Mouse (Mus musculus) forebrain, embryonic 10.5 days (tissue): Measurements from ENCODE around the gene Slf2. TPM values are rescaled to one million over a fixed set of nuclear protein-coding genes. Genes with fewer than 3 reads are reported as not detected.

Experiments
- DNase-seq: peaks from one replicate; pipeline ENCODE4 v3.0.0-alpha.2; 2017; ENCODE audit warnings: low spot score; ENCODE audit errors: extremely low spot score
- H3K27ac ChIP-seq: fragments of 300-500 bp; sonication (generic); 2 replicates; pipeline ENCODE4 v1.5.1; 2016; ENCODE audit warnings: mild to moderate bottlenecking
- H3K27me3 ChIP-seq: fragments of 300-500 bp; sonication (generic); 2 replicates; pipeline ENCODE4 v1.6.1; 2016; ENCODE audit warnings: mild to moderate bottlenecking; ENCODE audit not compliant: poor library complexity, severe bottlenecking
- H3K36me3 ChIP-seq: fragments of 300-500 bp; sonication (generic); replicated peaks from 2 replicates; pipeline ENCODE4 v1.6.1; 2016; ENCODE audit warnings: mild to moderate bottlenecking, moderate library complexity
- H3K4me1 ChIP-seq: fragments of 300-500 bp; sonication (generic); 2 replicates; pipeline ENCODE4 v1.6.1; 2016
- H3K4me3 ChIP-seq: fragments of 300-500 bp; sonication (generic); 2 replicates; pipeline ENCODE4 v1.5.1; 2016; ENCODE audit warnings: mild to moderate bottlenecking, moderate library complexity
- H3K9me3 ChIP-seq: fragments of 300-500 bp; sonication (generic); 2 replicates; pipeline ENCODE4 v1.6.1; 2016; ENCODE audit warnings: mild to moderate bottlenecking, moderate library complexity
- WGBS: fragments of 180-500 bp; shearing (Covaris S2); methylation state at CpG from one replicate; pipeline ENCODE4 v1.1.7; 2016; 5-methylcytosine and 5-hydroxymethylcytosine counted together
- polyA plus RNA-seq: library from polyadenylated mRNA; unstranded; fragments of >200 nt; fragmentation: Nextera tagmentation; extraction: Ambion mirVana; gene quantifications from 2 replicates; pipeline ENCODE4 v1.2.1, GENCODE M21; 2016

Gene Slf2
- polyA plus RNA-seq, 1 experiment from 2014 or later = 53.9 TPM

DNA sequence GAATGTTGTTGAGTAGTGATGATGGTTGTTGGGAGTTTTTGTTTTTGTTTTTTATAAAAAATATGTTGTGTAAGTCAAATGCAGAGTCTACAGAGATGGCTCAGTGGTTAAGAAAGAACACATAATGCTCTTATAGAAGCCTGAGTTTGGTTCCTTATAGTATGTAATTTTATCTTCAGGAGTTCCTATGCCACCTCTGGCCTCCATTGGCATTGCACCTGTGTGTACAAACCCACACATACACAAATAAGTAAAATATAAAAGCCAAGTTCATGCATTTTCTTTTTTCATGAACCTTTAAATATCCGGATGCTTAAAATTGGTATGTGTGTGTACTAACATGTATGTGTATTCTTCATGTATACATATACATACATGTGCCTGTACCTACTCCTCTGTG lies 35.0 kb downstream of the Slf2 start:
- no peaks in the 10 kb centered on the region for H3K4me1 ChIP-seq
- H3K4me3 ChIP-seq = no peak overlapping the region
- H3K27me3 ChIP-seq = no peaks in the 10 kb centered on the region
- WGBS = 95% methylated on average over 1 of the region's 1 CpGs
- H3K36me3 ChIP-seq = peaks cover 97% of the 10 kb centered on the region
- H3K9me3 ChIP-seq = no peaks in the 10 kb centered on the region
- no peak for DNase-seq
- H3K27ac ChIP-seq = no peak overlapping the region

DNA sequence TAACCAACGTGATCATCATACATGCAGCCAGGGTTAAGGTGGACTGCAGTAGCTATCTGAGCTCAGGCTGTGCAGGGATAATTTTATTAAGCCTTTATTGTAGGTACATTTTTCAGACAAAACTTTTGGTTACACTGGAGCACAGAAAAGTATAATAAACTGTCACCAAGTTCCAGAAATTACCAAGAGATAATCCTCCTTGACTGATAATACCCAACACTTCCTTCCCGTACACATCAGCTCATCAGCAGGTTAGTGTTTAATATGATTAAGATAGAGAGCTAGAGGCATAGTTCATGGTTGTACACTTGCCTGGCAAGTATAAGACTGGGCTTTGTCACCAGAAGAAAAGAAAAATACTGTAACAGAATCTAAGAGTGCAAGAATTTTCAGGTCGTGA lies 37.4 kb downstream of the Slf2 start:
- H3K4me3 ChIP-seq = no peak overlapping the region
- H3K27ac ChIP-seq = no peak overlapping the region
- 94% methylated on average over 3 of the region's 3 CpGs for WGBS
- no peak for DNase-seq
- H3K4me1 ChIP-seq = no peaks in the 10 kb centered on the region
- H3K36me3 ChIP-seq = peaks cover 97% of the 10 kb centered on the region
- no peaks in the 10 kb centered on the region for H3K27me3 ChIP-seq
- H3K9me3 ChIP-seq = no peaks in the 10 kb centered on the region

DNA sequence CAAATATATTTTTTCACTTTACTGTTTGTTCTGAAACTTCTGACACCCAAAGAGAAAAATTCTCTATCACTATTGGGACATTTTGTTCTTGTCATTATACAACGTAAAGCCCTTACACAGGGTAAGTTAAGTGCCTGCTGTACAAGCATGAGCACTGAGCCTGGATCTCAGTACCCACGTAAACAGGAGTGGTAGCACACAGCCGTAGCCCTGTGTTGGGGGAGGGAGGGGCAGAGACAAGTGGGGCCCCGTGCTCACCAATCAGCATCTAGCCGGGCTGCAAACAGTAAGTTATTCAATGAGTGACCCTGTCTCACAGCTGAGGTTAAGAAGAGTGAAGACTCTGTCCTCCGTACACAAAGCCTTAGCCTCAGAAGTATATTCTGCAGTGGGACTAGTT lies 45.7 kb downstream of the Slf2 start:
- DNase-seq = no peak
- Histone ChIP-seq H3K27me3 (no peaks in the 10 kb centered on the region), H3K9me3 (no peaks in the 10 kb centered on the region), H3K4me3 (no peak overlapping the region), H3K4me1 (no peaks in the 10 kb centered on the region), H3K36me3 (peaks cover 100% of the 10 kb centered on the region), H3K27ac (no peak overlapping the region)
- 84% methylated on average over 6 of the region's 6 CpGs for WGBS

DNA sequence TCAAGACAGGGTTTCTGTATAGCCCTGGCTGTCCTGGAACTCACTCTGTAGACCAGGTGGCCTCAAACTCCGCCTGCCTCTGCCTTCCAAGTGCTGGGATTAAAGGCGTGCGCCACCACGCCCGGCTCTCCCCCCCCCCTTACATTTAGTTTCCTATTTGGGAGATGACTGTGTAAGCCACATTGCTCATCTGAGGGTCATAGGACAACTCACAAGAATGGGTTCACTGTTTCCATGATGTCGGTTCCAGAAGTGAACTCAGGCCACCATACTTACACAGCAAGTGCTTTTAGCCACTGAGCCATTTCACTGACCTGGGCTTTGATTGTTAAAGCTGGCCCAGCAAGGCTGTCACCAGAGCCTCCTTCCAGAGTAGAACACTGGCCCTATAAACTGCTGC lies 46.2 kb downstream of the Slf2 start:
- Histone ChIP-seq H3K27ac (no peak overlapping the region), H3K27me3 (no peaks in the 10 kb centered on the region), H3K9me3 (no peaks in the 10 kb centered on the region), H3K4me3 (no peak overlapping the region), H3K36me3 (peaks cover 100% of the 10 kb centered on the region), H3K4me1 (no peaks in the 10 kb centered on the region)
- DNase-seq = no peak
- 91% methylated on average over 6 of the region's 6 CpGs for WGBS

DNA sequence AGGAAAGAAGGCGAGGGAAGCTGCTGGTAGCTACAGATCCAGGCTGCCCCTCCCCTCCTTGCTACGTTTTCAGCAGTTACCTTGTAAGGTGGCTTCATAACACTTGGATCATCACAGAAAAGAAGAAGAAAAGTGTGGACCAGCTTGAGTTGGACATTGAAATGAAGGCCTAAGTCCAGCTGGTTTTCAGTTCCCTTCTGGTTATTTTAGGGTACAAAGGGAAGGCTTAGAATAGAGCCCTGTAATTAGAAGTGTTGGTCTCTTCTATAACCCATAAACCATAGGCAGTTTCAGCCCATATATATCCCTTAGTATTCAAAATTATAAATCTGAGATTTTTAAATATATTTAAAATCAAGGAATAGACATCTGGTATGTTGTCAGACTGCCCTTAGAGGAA lies 49.8 kb downstream of the Slf2 start:
- H3K9me3 ChIP-seq = no peaks in the 10 kb centered on the region
- no peaks in the 10 kb centered on the region for H3K4me1 ChIP-seq
- 84% methylated on average over 2 of the region's 2 CpGs for WGBS
- H3K4me3 ChIP-seq = no peak overlapping the region
- no peaks in the 10 kb centered on the region for H3K27me3 ChIP-seq
- no peak for DNase-seq
- H3K36me3 ChIP-seq = peaks cover 77% of the 10 kb centered on the region
- H3K27ac ChIP-seq = no peak overlapping the region

DNA sequence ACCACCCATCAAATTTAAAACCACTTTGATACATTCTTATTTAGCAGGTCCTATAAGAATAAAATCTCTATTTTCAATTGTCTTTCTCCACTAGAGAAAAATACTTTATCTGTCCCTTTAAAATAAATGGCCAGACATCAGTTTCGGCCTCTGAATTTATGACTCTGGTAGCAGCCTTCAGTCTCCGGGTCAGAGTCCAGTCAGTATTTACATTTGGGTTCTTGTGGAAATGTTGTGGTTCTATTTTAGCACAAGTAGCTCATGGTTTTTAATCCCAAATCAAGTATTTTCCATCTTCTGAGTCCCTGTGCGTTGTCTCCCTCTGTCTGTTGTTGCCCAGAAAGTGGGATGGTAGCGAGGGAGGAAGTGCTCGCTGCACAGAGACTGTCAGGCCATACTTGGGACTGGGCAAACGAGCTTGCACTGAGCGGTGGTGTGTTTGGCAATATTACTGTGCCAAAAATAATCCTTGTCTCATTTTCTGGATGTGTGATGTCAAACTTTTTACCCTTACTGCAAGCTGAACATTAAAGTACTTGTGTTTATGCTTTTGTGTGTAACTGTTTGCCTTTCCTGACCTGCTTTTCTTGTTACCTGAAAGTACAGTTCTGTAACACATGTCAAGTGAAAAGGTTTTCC lies 51.6 kb downstream of the Slf2 start:
- Histone ChIP-seq H3K9me3 (no peaks in the 10 kb centered on the region), H3K36me3 (peaks cover 59% of the 10 kb centered on the region), H3K27ac (no peak overlapping the region), H3K4me3 (no peak overlapping the region), H3K4me1 (no peaks in the 10 kb centered on the region), H3K27me3 (peaks cover 10% of the 10 kb centered on the region; the same call in 1 of the 2 replicates)
- no peak for DNase-seq
- WGBS = 90% methylated on average over 7 of the region's 7 CpGs

DNA sequence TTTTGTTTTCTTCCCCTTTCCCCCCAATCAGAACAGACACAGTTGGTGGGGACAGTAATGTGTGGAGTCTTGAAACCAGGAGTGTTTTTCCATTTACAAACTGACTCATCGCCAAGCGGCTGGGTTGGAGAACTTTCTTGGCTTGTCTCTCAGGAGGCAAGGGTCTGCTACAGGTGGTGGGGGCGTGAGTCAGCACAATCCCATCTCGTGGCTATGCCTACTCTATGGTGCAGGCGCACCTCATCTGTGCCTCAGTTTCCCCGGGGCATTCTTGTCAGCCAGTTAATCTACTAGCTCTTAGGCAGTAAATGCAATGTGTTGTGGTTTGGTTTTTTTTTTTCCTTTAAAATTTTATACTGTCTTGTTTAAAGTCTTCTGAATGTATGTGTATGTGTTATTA lies 52.4 kb downstream of the Slf2 start:
- DNase-seq = no peak
- 92% methylated on average over 6 of the region's 6 CpGs for WGBS
- peaks cover 14% of the 10 kb centered on the region; the same call in 1 of the 2 replicates for H3K27me3 ChIP-seq
- H3K4me1 ChIP-seq = peaks cover 4% of the 10 kb centered on the region
- H3K9me3 ChIP-seq = no peaks in the 10 kb centered on the region
- no peak overlapping the region for H3K27ac ChIP-seq
- H3K36me3 ChIP-seq = peaks cover 51% of the 10 kb centered on the region
- no peak overlapping the region for H3K4me3 ChIP-seq

DNA sequence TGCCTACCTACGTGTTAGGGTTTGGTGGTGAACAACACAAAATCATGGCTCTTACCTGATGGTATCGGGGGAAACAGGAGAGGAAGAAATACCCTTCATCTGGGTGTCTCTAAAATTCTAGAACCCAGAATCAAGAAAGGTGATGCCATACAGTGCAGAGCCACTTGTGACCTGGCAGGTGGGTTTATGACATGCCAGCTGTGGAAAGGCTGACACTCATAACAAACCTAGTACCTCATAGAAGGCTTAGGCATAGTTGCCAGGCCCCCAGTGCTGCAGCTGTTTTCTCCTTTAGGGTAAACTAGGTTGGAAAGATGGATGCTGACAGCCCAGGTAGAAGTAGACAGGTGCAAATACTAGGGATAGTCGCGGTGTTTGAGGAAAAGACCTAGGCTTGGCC lies 53.5 kb downstream of the Slf2 start:
- Histone ChIP-seq H3K36me3 (peaks cover 40% of the 10 kb centered on the region), H3K4me1 (peaks cover 14% of the 10 kb centered on the region), H3K27me3 (peaks cover 14% of the 10 kb centered on the region; the same call in 1 of the 2 replicates), H3K9me3 (no peaks in the 10 kb centered on the region), H3K4me3 (no peak overlapping the region), H3K27ac (no peak overlapping the region)
- DNase-seq = no peak
- 95% methylated on average over 4 of the region's 4 CpGs for WGBS

DNA sequence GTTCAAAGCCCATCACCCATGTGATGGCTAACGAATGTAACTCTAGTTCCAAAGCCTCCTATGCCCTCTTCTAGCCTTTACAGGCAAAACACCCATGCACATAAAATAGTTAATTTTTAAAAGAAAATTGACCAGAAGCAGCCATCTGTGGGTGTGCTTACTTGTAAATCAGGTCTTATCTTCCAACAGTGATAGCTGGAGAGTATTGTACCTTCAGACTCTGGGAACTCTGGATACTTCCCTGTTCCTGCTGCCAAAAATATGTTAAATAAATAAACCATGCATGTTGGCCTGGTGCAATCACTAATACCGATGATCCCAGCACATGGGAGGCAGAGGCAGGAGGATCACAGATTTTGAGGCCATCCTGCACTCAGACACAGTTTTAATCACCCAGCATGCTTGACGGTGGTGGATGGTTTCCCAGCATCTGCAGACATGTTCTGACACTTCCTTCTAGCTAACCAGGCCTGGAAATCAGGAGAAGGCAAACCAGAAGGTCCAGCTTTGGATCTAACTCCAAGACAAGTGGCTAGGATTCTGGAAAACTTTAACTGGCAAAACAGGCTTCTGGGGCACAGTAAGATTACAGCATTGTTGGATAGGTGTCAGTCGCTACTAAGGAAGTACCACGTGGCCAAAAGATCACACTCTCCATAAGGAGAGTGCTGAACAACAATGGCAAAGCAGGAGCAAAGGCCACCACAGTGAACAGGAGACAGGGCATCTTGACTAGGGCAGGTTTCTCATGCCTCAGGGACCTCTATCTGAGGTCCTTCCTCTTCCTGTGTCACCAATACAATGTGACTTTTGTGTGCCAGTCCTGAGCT lies 54.4 kb downstream of the Slf2 start:
- DNase-seq = no peak
- 69% methylated on average over 5 of the region's 5 CpGs for WGBS
- Histone ChIP-seq H3K36me3 (peaks cover 31% of the 10 kb centered on the region), H3K4me3 (no peak overlapping the region), H3K27me3 (peaks cover 23% of the 10 kb centered on the region), H3K4me1 (peaks cover 24% of the 10 kb centered on the region), H3K27ac (no peak overlapping the region), H3K9me3 (no peaks in the 10 kb centered on the region)

DNA sequence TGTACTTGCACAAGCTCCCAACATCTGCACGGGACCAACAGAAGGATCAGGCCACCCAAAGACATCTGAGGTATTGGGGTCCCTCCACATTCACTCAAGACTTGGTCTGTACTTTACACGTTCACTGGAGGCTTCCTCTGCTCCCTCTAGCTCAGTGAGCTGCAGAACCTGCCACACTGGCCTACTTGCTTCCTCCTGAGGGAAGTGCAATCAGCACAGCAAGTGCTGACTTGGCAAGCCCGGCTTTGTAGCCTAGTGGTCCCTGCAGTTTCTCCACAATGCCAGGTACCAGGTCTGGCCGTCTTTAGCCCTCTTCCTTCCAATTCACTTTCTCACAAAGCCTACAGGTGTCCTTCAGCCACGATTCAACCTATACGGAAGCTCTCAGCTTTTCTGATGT lies 56.1 kb downstream of the Slf2 start:
- Histone ChIP-seq H3K9me3 (no peaks in the 10 kb centered on the region), H3K27me3 (peaks cover 33% of the 10 kb centered on the region), H3K27ac (no peak overlapping the region), H3K4me3 (no peak overlapping the region), H3K36me3 (peaks cover 14% of the 10 kb centered on the region), H3K4me1 (peaks cover 40% of the 10 kb centered on the region)
- no peak for DNase-seq
- WGBS = 72% methylated on average over 6 of the region's 6 CpGs

DNA sequence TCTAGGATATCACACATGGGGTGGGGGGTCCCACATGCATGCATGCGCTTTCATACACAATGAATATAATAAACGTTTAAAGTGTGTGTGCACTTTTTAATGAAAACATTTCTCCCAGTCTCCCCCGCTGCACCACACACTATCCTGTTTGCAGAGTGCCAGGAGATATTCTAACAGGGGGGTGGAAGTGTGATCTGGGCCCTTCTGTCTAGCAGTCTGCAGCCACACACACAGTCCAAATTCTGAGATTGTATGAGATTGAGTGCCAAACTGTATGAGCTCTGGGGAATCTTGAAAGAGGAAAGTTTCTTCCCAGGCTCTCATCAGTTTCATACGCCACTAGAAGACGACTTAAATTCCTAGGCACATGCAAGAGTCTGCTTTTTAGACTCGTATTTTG lies 56.9 kb downstream of the Slf2 start:
- Histone ChIP-seq H3K9me3 (no peaks in the 10 kb centered on the region), H3K4me3 (no peak overlapping the region), H3K4me1 (peaks cover 49% of the 10 kb centered on the region), H3K27ac (no peak overlapping the region), H3K36me3 (peaks cover 13% of the 10 kb centered on the region), H3K27me3 (peaks cover 33% of the 10 kb centered on the region)
- 66% methylated on average over 6 of the region's 6 CpGs for WGBS
- DNase-seq = no peak

DNA sequence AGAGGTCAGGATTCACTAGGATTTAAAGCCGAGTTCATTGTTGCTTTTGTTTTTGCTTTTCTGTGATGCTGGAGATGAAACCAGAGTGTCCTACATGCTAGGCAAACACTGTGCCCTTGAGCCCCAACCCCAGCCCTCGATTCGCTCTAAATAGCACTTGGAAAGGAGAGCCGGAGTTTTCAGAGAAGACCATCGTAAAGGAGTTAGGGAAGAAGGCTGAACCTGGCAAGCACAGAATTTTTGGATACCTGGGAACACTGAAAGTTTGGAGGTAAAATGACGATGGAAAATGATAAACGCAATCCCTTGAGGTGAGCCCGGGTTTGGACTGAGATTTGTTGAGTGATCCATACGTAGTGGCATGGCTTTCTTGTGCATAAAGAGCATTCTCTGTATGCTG lies 57.4 kb downstream of the Slf2 start:
- Histone ChIP-seq H3K9me3 (no peaks in the 10 kb centered on the region), H3K4me1 (peaks cover 49% of the 10 kb centered on the region)
- no peak for DNase-seq

DNA sequence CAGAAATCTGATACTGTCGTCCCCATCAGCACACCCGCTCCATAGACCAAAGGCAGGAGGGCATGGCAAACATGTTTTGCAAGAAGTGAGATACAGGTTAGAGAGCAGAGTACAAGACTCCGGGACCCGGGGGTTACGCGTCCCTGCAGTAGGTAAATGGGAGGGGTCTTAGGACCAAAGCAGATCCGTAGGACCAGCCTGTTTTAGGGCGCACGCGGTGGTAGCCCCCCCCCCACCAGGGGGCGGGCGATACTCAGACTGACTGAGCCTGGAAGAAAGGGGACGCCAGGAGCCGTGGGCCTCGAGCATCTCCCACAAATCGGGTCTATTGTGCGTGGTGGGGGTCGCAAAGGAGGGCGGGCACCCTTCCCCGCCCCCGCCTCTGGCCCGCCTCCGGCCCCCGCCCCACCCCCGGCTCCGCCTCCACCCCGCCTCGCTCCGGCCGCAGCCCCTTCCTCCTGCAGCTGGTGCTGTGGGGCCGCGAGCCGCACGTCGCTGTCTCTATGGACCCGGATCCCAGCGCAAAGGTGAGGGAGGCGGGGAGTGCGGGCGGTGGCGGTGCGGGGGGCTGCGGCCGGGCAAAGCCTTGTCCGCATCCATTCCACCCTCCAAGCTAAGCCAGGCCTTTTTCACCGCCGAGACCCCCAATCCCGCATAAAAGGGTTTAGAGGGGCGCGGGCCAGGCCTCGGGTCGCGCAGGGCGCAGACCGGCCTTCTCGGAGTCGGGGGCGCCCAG lies 58.0 kb downstream of the Slf2 start, which contains the start of gene Sema4g:
Gene Sema4g, plus strand, starts transcription at position 271 of the 736 bp plus-strand sequence.
- Histone ChIP-seq H3K27ac (peak within 1 kb of the TSS; percentile 88), H3K36me3 (peaks cover 10% of the 10 kb centered on the region), H3K27me3 (peaks cover 33% of the 10 kb centered on the region), H3K9me3 (no peaks in the 10 kb centered on the region), H3K4me3 (peak within 1 kb of the TSS; percentile 79), H3K4me1 (peaks cover 49% of the 10 kb centered on the region)
- peak; percentile 66 for DNase-seq
- under 1% methylated on average over 57 of the region's 58 CpGs for WGBS

More for the DNA sequence above, 57.4 kb downstream of the Slf2 start:
- H3K4me3 ChIP-seq = peak overlapping the region; percentile 79
- WGBS = 41% methylated on average over 9 of the region's 9 CpGs
- H3K27ac ChIP-seq = peak overlapping the region; percentile 88
- H3K27me3 ChIP-seq = peaks cover 33% of the 10 kb centered on the region
- H3K36me3 ChIP-seq = peaks cover 13% of the 10 kb centered on the region
